Mouse (Mus musculus) heart, embryonic 16.5 days (tissue): ENCODE results near the gene Cmss1. TPM values are rescaled to one million over a fixed set of nuclear protein-coding genes. Genes with fewer than 3 reads are reported as not detected.
A peak's percentile ranks its signal among the peaks of the same experiment; 100 is the strongest.

Experiments
- ATAC-seq: fragments of 200-750 bp; cut with Nextera tagmentation; replicated peaks from 2 replicates; pipeline ENCODE4 v1.8.0; 2017; ENCODE audit warnings: moderate number of reproducible peaks; ENCODE audit not compliant: insufficient read depth, low FRiP score; ENCODE audit errors: extremely low read depth
- H3K27ac ChIP-seq: fragments of 300-500 bp; sonication (generic); 2 replicates; pipeline ENCODE4 v1.5.1; 2014; ENCODE audit warnings: mild to moderate bottlenecking, low read length, control low read depth, moderate library complexity
- H3K27me3 ChIP-seq: fragments of 300-500 bp; sonication (generic); 2 replicates; pipeline ENCODE4 v1.6.1; 2014; ENCODE audit warnings: low read length, mixed read lengths; ENCODE audit not compliant: control insufficient read depth, insufficient read depth
- H3K36me3 ChIP-seq: fragments of 300-500 bp; sonication (generic); 2 replicates; pipeline ENCODE4 v1.6.1; 2014; ENCODE audit not compliant: control insufficient read depth, insufficient read depth
- H3K4me1 ChIP-seq: fragments of 300-500 bp; sonication (generic); 2 replicates; pipeline ENCODE4 v1.6.1; 2014; ENCODE audit warnings: low read length, mixed read lengths; ENCODE audit not compliant: control insufficient read depth, insufficient read depth
- H3K4me2 ChIP-seq: fragments of 300-500 bp; sonication (generic); 2 replicates; pipeline ENCODE4 v1.6.1; 2014; ENCODE audit warnings: low read depth, mild to moderate bottlenecking, control low read depth, low read length
- H3K4me3 ChIP-seq: fragments of 300-500 bp; sonication (generic); 2 replicates; pipeline ENCODE4 v1.5.1; 2014; ENCODE audit warnings: mild to moderate bottlenecking, control low read depth, low read length
- H3K9ac ChIP-seq: fragments of 300-500 bp; sonication (generic); 2 replicates; pipeline ENCODE4 v1.6.1; 2014; ENCODE audit warnings: low read length, control low read depth
- H3K9me3 ChIP-seq: fragments of 300-500 bp; sonication (generic); replicated peaks from 2 replicates; pipeline ENCODE4 v1.6.1; 2016; ENCODE audit warnings: low read length; ENCODE audit not compliant: control insufficient read depth
- WGBS: fragments of 180-500 bp; shearing (Covaris S2); extraction: QIAGEN DNeasy Blood & Tissue Kit; methylation state at CpG from one replicate; pipeline ENCODE4 v1.1.7; 2014; 5-methylcytosine and 5-hydroxymethylcytosine counted together
- polyA plus RNA-seq: library from polyadenylated mRNA; unstranded; fragments of >200 nt; fragmentation: Nextera tagmentation; extraction: Ambion mirVana; gene quantifications from 2 replicates; pipeline ENCODE4 v1.2.1, GENCODE M21; 2015

Cmss1 gene
- polyA plus RNA-seq = 38.6 and 39.5 TPM in 2 replicates

DNA sequence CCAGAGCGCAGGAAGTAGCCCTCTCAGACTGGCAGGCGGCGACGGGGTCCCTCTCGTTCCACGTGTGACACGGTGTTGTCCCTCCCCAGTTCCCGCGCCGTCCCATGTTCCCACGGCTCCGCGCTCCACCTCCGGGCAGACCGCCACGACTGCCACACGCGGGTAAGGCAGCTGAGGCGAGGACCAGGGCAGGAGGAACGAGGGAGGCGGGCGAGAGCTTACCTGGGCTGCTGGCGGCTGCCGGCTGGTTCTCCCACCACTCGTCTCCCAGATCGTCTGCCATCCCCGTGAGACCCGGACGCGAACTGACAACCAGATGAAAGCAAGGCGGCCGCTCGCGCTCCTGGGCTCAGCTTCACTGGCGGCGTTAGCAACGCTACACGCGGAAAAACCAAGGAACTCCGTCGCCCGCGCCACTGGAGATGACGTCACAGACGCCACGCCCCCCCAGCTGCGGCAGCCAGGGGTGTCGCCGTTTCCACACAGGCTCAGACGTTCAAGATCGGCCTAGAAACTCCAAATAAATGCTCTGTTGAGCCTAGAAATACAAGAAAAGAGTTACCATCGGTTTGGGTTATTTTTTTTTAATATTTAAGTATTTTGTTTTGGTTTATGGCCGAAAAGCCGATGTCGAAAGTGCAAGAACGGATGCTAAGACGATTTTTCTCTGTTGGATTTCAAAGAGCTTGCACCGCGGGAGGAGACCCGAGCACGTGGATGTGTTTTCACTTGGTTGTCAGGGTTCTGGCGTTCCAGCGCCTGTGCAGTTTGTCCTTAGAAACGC, at the start of gene Cmss1:
Gene Cmss1, minus strand, starts transcription at position 421 of the 784 bp plus-strand sequence.
- under 1% methylated on average over 64 of the region's 64 CpGs for WGBS
- Histone ChIP-seq H3K4me1 (peaks cover 9% of the 10 kb centered on the region), H3K4me2 (peak within 1 kb of the TSS; percentile 90), H3K9ac (peak within 1 kb of the TSS; percentile 82), H3K36me3 (no peaks in the 10 kb centered on the region), H3K27ac (peak within 1 kb of the TSS; percentile 66), H3K4me3 (peak within 1 kb of the TSS; percentile 93), H3K27me3 (no peaks in the 10 kb centered on the region), H3K9me3 (no peaks in the 10 kb centered on the region)
- peak; percentile 76 for ATAC-seq

DNA sequence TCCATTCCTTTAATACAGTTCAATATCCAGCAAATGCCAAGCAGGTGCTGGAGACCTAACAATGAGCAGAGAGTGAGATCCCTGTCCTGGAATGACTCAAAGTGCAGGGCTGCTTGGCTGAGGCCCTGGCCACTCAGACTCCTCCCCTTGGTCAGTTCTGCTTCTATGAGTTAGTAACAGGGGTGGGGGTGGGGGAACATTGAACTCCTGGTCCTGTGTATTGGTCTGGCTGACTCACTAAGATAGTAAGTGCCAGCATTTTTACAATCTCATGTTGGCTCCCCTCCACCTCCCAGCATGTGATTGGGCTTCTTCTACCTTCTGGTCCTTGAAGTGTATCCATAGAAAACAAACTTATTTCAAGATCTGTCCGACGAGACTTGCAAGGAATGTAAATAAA, 43.2 kb upstream of the Cmss1 start:
- H3K9me3 ChIP-seq = no peaks in the 10 kb centered on the region
- no peaks in the 10 kb centered on the region for H3K27me3 ChIP-seq
- no peak overlapping the region for H3K4me2 ChIP-seq
- H3K27ac ChIP-seq = no peak overlapping the region
- H3K4me1 ChIP-seq = 0 out of 2 replicates have a peak, but pooled peaks cover 2% of the 10 kb centered on the region
- no peak for ATAC-seq
- WGBS = 49% methylated on average over 2 of the region's 2 CpGs
- H3K4me3 ChIP-seq = no peak overlapping the region
- no peak overlapping the region for H3K9ac ChIP-seq
- H3K36me3 ChIP-seq = no peaks in the 10 kb centered on the region

DNA sequence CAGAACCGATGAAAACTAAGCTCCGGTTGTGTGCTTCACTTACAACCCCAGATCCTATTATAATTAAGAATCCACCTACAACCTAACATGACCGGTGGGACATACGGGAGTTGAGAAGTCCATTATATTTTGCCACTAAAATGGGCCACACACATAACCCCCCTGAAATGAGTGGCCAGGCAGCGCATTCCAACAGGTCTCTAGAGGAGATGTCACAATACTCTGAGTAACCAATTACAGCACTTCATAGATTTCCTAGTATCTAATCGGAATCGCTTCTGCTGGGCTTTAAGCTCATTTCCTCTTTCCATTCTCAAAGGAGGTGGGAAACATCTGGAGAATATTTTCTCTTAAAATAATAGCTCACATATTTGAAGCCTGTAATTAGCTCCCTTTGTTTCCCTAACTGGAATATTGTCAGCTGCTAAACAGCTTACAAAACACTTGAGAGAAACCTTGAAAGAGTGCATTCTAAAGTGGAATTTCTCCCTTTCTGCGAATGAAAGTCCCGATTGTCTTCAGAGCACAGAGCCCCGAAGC, 34.8 kb upstream of the Cmss1 start:
- Histone ChIP-seq H3K36me3 (no peaks in the 10 kb centered on the region), H3K4me3 (no peak overlapping the region), H3K4me1 (no peaks in the 10 kb centered on the region), H3K4me2 (no peak overlapping the region), H3K9me3 (no peaks in the 10 kb centered on the region), H3K27me3 (no peaks in the 10 kb centered on the region), H3K27ac (no peak overlapping the region), H3K9ac (no peak overlapping the region)
- no peak for ATAC-seq
- WGBS = 69% methylated on average over 10 of the region's 10 CpGs

DNA sequence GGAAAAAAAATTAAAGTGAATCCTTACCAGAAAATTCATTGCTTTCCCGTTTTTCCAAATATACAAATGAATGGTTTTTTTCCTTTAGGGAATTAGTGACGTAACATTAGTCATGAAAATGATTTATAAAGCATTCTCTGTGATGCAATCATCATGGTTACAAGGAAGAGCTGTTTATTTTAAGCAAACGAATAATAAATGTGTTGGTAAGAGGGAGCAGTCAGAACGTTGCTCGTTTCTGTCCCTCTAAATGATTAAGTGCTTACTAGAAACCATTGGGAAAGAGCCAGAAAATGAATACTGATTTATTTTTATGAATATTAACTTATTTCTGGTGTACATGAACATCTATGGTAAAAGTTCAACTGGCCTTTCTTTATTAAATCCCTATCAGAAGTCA, 28.1 kb upstream of the Cmss1 start:
- no peaks in the 10 kb centered on the region for H3K9me3 ChIP-seq
- H3K4me1 ChIP-seq = peaks cover 6% of the 10 kb centered on the region
- H3K9ac ChIP-seq = no peak overlapping the region
- H3K27me3 ChIP-seq = no peaks in the 10 kb centered on the region
- H3K27ac ChIP-seq = no peak overlapping the region
- no peak overlapping the region for H3K4me3 ChIP-seq
- 62% methylated on average over 5 of the region's 5 CpGs for WGBS
- no peak for ATAC-seq
- no peaks in the 10 kb centered on the region for H3K36me3 ChIP-seq
- H3K4me2 ChIP-seq = no peak overlapping the region

DNA sequence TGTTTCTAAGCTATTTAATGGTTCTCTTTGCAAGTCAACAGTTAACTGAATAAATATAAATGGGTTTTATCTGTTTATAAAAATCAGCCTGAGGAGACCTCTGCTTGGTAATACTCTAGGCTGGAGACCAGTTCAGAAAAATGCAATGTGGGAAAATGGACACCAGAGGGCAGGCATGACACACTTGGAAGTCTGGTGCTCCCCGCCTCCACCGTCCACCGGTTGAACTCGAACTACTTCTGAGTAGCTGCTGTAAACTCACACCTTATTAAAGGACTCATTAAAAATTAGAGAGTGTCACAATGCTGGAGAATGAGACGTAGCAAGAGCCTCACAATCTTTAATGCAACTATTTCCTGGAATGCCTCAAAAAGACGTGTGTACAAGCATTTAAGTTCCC, 27.5 kb upstream of the Cmss1 start:
- Histone ChIP-seq H3K9me3 (no peaks in the 10 kb centered on the region), H3K4me3 (no peak overlapping the region), H3K27me3 (no peaks in the 10 kb centered on the region), H3K27ac (no peak overlapping the region), H3K4me2 (no peak overlapping the region), H3K9ac (no peak overlapping the region), H3K4me1 (peaks cover 6% of the 10 kb centered on the region), H3K36me3 (no peaks in the 10 kb centered on the region)
- no peak; the same call in 1 of the 2 replicates for ATAC-seq
- 10% methylated on average over 6 of the region's 6 CpGs for WGBS

DNA sequence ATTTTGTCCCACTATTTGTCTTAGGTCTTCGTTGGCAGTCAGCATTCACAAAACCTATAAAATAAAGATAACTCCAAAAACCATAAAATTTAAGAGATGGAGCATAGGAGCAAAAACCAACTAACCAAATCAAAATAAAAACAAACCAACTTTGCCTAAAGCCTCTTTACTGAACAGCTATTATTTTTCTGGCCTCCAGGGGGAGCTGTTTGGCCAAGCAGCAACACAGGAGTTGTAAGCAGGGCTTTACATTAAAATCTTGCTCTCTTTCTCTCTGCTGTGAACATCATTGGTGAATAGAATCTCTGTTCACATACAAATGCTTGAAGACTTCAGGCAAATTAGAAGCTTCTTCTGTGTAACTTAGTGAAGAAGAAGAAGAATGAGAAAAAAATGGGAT, 5.1 kb upstream of the Cmss1 start:
- Histone ChIP-seq H3K4me3 (no peak overlapping the region), H3K27ac (no peak overlapping the region), H3K27me3 (no peaks in the 10 kb centered on the region), H3K4me1 (peaks cover 4% of the 10 kb centered on the region), H3K36me3 (no peaks in the 10 kb centered on the region), H3K9ac (no peak overlapping the region), H3K4me2 (no peak overlapping the region), H3K9me3 (no peaks in the 10 kb centered on the region)
- no peak for ATAC-seq
- whole genome bisulfite sequencing = 10% methylated on average over 1 of the region's 1 CpGs

DNA sequence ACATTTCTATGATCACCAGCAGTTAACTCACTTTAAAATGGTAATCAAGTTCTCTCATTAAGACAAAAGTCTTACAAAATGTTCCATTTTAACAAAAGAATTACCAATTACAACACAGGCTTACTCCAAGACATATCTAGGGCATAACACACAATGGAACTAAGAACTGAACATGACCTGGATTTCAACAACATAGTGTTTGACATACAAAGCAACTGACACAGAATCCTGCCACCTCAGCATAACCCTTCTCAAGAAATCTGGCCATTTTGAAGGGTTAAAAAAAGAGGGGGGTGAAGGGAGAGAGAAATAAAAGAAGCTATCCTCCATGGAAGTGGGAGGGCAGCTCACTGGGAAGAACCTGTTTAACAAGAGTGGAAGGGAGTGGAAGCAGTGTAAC, 5.6 kb downstream of the Cmss1 start:
- H3K9ac ChIP-seq = no peak overlapping the region
- H3K27me3 ChIP-seq = no peaks in the 10 kb centered on the region
- H3K4me2 ChIP-seq = no peak overlapping the region
- H3K4me3 ChIP-seq = no peak overlapping the region
- H3K27ac ChIP-seq = no peak overlapping the region
- H3K4me1 ChIP-seq = peaks cover 2% of the 10 kb centered on the region; the same call in 1 of the 2 replicates
- H3K36me3 ChIP-seq = no peaks in the 10 kb centered on the region
- no peak for ATAC-seq
- H3K9me3 ChIP-seq = no peaks in the 10 kb centered on the region

DNA sequence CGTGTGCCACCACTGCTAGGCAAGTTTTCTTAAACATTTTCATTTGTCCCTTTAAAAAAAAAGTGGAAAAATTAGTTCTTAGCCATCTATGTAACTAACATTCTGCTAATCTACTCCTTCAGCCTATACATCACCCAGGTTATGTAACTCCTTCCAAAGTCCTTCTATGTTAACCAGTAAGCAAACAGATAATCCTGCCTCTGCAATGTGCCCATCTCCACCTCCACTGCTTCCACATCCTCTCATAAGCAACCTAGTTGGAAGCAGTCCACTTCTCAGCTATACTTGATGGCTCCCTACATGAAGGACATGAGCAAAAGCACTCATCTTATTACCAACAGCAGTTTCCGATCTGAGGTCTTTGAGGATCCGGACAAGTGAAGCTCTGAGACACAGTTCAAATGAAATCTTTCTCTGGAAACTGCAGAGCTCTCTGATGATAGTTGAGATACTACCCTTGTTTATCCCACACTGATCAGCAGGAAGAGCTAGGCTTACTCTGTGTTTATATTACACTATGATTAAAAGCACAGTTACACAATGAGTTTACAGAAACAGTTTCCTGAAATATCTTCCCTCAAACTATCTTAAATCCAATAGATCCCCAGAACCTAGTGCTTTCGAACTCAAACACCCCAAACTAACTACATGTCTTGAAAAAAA, 9.2 kb downstream of the Cmss1 start:
- Histone ChIP-seq H3K4me3 (no peak overlapping the region), H3K36me3 (no peaks in the 10 kb centered on the region), H3K4me1 (no peaks in the 10 kb centered on the region), H3K27ac (no peak overlapping the region), H3K4me2 (no peak overlapping the region), H3K27me3 (no peaks in the 10 kb centered on the region), H3K9me3 (no peaks in the 10 kb centered on the region), H3K9ac (no peak overlapping the region)
- ATAC-seq = no peak
- WGBS = 85% methylated on average over 4 of the region's 4 CpGs
